Mouse (Mus musculus): ENCODE measurements around the gene Papolb. TPM values are rescaled to one million over a fixed set of nuclear protein-coding genes. Genes with fewer than 3 reads are reported as not detected.
A peak's percentile ranks its signal among the peaks of the same experiment; 100 is the strongest.

Papolb gene
- polyA plus RNA-seq, 1 experiment = 0.06 TPM

- no peak for DNase-seq (ENCODE audit: low spot score)
Observed at GRCm38 (mm10) chr5:142520360-142520759, 9.5 kb downstream of the Papolb start.

- DNase-seq (ENCODE audit: low spot score) = no peak
Observed at GRCm38 (mm10) chr5:142518973-142519372, 10.9 kb downstream of the Papolb start.

- DNase-seq (ENCODE audit: low spot score) = no peak
Observed at GRCm38 (mm10) chr5:142512112-142512511, 17.8 kb downstream of the Papolb start.

- DNase-seq (ENCODE audit: low spot score) = no peak
Observed at GRCm38 (mm10) chr5:142510061-142510414, 19.8 kb downstream of the Papolb start.

GRCm38 (mm10) chr5:142509141-142510060 lies 20.5 kb downstream of the Papolb start:
- DNase-seq (ENCODE audit: low spot score) = no peak

GRCm38 (mm10) chr5:142505695-142506423 lies 24.0 kb downstream of the Papolb start:
- no peak for DNase-seq (ENCODE audit: low spot score)

GRCm38 (mm10) chr5:142504175-142504574 lies 25.7 kb downstream of the Papolb start:
- no peak for DNase-seq (ENCODE audit: low spot score)

- peak; percentile 33 for DNase-seq (ENCODE audit: low spot score)
Observed at GRCm38 (mm10) chr5:142502414-142502813, 27.5 kb downstream of the Papolb start.

- no peak for DNase-seq (ENCODE audit: low spot score)
Observed at GRCm38 (mm10) chr5:142500918-142501317, 29.0 kb downstream of the Papolb start.

- no peak for DNase-seq (ENCODE audit: low spot score)
Observed at GRCm38 (mm10) chr5:142498964-142499363, 30.9 kb downstream of the Papolb start.

- DNase-seq (ENCODE audit: low spot score) = no peak
Observed at GRCm38 (mm10) chr5:142495321-142496096, 34.4 kb downstream of the Papolb start.

GRCm38 (mm10) chr5:142493307-142493706 lies 36.6 kb downstream of the Papolb start:
- no peak for DNase-seq (ENCODE audit: low spot score)

- no peak for DNase-seq (ENCODE audit: low spot score)
Observed at GRCm38 (mm10) chr5:142489955-142490707, 39.7 kb downstream of the Papolb start.

GRCm38 (mm10) chr5:142486654-142487053 lies 43.2 kb downstream of the Papolb start:
- no peak for DNase-seq (ENCODE audit: low spot score)

- DNase-seq (ENCODE audit: low spot score) = no peak
Observed at GRCm38 (mm10) chr5:142483581-142483980, 46.3 kb downstream of the Papolb start.

- no peak for DNase-seq (ENCODE audit: low spot score)
Observed at GRCm38 (mm10) chr5:142482512-142482911, 47.4 kb downstream of the Papolb start.

GRCm38 (mm10) chr5:142478829-142479435 lies 50.9 kb downstream of the Papolb start:
- peak; percentile 67 for DNase-seq (ENCODE audit: low spot score)

GRCm38 (mm10) chr5:142477866-142478615 lies 51.8 kb downstream of the Papolb start:
- no peak for DNase-seq (ENCODE audit: low spot score)

- DNase-seq (ENCODE audit: low spot score) = no peak
Observed at GRCm38 (mm10) chr5:142477346-142477745, 52.5 kb downstream of the Papolb start.
